Mouse (Mus musculus) mesoderm, embryonic 11.5 days (tissue): ENCODE results near the gene Gm48551.

Source experiments
- DNase-seq: peaks from one replicate; pipeline ENCODE4 v3.0.0-alpha.2; 2012; ENCODE audit warnings: low read depth, low spot score

Gm48551 gene

DNA sequence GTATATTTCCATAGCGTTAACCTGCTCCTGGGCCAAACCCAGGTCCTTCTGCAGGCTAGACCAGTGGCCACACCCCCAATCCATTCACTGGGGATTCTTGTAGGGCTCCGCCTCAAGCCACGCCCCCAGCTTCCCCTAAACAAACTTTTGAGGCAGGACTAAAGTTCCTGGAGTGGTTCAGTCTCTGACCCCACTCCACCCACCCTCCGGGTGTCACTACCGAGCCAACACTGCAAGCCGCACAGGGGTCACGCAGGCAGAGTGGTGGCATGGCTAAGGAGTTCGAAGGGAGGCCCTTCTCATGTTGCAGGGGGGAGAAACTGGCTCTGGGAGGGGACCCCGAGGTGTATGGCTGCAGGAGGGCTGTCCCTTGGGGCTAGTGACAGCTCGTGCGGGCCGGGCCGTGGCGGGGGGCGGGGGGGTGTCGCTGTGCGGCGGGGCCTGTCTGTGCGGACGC is 45.4 kb downstream of the Gm48551 start:
- peak; percentile 77 for DNase-seq

DNA sequence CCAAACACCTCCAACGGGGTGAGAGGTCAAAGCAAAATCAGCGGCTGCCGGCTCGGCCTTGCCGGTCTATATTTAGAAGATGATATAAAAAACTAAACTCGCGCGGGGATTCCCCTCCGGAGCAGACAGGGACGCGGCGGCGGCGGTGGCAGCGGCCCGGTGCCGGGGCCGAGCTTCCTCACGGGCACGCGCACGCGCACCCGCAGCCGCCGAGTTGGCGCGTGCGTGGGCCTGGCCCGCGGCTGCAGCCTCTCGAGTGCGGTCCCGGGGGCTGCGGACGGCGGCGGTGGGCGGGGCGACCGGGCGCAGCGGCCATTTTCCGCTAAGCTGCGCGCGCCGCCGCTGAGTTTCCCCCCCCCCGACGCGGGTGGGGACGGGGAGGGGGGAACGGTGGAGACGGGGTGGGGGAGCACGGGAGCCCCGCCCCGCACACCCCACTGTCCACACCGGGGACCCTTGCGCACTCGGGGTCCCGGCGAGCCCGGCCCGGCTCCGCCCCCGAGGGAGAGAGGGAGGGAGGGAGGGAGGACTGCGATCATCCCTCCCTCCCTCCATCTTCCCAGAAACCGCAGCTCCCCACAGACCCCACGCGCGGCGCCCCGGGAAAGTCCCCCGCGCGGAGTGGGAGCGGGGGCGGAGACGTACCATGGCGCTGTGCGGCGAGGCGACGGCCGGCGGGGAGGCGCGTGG is 46.0 kb downstream of the Gm48551 start:
- DNase-seq: peak; percentile 64

DNA sequence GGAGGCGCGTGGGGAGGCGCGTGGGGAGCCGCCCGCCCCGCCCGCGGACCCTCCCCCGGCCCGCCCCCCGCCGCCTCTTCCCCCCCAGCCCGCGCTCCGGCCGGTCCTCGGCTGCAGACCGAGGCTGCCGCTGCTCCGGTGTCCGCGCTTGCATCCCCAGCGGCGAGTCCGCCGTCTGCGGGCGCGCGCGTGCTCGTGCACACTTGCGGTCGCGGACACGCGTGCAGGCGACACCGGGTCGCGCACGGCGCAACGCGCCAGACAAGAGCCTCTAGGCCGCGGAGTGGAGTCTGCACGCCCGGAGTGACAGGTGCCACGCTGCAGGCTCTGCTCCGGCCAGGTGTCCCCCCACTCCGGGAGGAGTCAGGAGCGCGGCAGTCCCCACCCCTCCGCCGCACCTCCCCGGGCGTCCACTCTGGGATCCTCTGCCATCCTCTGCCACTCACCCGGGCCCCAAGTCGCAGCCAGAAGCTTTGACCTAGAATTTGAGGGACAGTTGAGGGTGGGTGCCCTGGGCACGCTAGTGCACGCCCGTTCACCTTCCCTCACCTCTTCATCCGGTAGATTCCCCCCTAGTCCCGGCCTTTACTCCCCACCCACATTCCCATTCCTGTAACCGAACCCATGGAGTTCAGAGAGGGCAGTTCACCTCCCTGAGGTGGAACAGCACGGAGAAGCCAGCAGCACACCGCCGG is 46.7 kb downstream of the Gm48551 start:
- no peak for DNase-seq

DNA sequence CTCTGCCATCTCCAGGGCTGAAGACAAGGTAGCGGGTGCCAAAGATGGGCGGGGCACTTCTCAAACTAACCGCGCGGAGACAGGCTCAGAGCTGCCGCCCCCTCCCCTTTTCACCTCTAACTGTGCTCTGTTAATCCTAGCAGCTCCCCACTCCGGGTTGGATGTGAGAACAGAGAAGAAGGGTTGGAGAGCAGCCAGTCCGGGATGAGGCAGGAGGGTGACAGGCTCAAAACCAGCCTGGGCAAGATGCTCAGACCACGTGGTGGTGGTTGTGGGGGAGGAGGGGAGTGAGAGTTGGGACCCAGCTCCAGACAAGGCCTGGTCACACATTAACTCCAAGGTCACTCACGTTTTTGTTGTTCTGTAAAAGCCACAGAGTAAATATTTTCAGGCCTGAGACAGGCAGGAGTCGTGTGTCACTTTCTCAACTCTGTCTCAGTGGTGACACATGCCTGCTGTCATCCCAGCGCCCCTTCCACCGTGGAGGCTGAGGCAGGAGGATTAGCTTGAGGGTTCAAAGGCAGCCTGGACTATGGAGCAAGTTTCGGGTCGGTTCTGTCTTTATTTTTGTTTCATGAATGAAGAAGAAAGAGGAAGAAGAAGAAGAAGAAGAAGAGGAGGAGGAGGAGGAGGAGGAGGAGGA is 47.4 kb downstream of the Gm48551 start:
- DNase-seq: no peak

DNA sequence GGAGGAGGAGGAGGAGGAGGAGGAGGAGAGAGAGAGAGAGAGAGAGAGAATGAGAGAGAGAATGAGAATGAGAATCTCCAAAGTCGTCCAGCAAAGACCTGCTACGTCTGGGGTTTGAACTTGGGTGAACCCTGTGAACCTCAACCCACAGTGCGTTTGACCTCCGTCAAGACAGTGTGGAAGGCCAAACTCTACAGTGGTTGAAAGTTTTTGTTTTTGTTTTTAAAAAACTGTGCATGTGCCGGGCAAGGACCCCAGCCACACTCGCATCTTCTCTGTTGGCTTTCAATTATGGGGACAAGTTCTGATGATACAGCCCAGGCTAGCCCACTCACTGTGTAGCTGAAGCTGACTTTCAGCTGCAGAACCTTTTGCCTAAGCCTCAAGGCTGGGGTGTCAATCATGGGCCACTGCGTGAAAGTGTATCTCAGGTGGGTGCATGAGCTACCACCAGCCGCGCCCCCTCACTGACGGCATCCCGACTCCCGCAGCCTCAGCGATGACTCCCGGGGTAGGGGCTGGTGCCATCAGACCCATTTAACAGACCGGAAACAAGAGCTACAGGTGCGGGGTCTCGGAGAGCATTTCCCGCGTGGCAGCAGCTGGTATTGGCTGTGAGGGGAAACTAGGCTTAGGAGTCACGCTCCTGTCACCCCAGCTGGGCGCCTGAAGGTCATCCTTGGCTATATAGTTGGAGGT is 48.1 kb downstream of the Gm48551 start:
- no peak for DNase-seq

DNA sequence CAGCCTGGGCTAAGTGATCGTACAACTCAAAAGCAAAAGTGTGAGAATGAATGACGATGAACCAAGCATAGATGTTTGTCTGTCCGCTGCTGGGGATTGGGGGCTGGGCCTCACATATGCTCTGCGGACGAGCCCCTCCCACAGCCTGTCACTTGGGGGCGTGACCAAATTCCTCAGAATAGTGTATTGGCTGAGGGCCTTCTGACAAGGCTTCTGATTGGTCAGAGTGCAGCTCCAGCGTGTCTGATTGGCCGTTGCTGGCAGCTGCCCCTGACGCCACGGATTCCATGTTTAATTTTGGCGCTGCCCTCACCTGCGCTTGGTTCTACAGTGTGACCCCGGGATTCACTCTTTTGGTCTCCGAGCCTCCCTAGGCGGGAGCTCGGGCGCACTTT is 48.6 kb downstream of the Gm48551 start:
- peak; percentile 90 for DNase-seq

DNA sequence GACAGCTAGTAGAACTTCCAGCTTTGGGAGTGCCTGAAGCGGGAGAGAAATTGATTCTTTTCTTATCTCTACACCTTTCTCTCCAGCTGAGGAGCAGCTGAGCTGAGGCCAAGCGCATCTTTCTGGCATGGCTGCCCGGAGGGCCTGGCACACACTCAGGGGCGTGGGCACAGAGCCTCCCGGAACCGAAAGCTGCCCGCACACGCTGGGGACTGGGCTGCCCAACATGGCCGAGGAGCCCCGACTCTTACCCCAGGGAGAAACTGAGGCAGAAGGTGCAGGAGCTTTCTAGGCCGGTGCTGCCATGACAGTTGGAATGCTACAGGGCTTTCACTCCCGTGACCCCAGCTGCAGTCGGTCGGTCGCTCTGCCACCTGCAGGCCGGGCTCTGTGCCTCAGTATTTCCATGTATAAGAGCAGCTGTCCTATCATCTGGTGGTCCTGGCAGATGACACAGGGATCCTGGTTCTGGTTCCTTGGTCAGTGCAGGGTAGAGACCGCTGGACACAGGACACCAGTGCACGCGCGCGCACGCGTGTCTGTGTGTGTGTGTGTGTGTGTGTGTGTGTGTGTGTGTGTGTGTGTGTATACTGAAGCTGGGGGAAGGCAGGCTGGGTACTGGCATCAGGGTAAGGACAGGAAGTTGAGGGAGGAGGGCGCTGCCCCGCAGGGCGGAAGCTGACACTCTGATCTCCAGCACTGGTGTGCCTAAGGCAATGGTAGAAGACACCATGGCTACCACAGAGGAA is 49.4 kb downstream of the Gm48551 start:
- DNase-seq: no peak

DNA sequence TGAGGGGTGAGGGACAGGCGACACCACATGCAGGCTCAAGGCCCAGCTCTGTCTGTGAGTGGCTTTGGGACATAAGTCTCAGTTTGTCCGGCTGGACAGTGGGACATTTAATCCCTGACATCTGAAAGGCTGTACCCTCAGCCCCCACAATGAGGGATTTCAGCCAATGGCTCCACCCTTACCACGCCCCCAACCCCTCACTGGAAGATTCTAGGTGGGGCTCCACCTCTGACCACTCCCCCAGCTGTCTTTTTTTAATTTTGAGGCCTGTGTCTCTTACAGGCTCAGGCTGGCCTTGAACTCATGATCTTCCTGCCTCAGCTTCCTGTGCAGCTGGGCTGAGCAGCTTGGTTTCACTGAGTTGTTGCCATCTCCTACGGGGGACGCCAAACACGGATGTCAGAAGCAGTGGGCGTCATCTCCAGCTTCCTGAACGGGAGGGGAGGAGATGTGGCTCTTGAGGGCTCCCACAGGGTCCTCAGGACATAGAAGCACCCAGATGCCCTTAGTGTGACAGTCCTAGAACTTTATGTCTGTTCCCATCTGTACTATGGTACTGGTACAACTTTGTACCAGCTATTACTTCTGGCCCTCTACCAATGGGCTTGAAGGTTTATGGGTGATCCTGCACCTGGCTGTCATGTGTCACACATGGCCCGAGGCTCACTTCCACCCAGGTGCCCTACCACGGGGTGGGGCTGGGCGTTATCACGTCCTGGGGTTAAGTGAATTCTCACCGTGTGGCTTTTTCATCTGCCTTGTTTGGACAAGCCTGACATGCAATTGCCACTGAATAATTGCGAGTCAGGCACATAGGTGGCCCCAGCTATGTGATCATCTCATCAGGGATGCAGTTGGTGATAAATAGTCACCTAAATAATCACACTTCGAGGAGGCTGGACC is 50.3 kb downstream of the Gm48551 start:
- no peak for DNase-seq

DNA sequence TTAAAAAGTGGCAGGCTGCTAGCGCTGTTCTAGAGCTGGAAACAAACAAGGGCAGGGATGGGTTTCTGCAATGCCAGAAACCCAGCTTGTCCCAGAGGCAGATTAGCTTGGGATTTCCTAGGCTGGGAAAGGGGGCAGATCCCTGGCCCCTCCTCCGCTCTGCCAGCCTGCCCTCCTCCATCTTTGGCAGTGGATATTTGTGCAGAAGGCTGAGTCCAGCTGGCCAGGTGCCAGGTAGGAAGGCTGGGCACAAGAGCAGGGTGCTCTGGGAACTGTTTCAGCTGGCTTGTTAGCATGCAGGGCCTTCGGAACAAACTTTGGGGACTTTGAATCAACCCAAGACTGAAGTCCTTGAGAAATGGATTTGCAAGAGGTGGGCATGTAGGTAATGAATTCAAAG is 51.2 kb downstream of the Gm48551 start:
- no peak for DNase-seq

DNA sequence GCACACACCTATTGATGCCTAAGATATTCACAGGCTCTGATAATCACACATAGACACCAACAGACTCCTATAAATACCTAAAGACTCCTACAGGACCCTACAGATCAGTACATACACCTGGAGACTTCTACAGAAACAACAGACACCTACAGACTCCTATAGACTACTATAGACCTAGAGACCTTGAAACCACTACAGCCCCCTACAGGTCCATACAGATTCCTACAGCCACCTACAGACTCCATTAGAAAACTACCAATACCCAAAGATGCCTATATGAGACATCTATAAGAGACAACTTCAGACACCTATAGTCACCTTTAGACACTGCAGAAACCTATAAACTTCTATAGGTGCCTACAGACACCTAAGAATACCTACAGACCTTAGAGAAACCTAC is 56.8 kb downstream of the Gm48551 start:
- DNase-seq: no peak
